Mouse (Mus musculus): Measurements from ENCODE around the gene Gnaq. TPM values are rescaled to one million over a fixed set of nuclear protein-coding genes. Genes with fewer than 3 reads are reported as not detected.

Gnaq gene
- polyA plus RNA-seq, 1 experiment from 2014 or later, result 15.7 TPM

- Histone ChIP-seq H3K4me2 (no peak overlapping the region), H3K9me3 (replicated peaks) (no peaks in the 10 kb centered on the region), H3K36me3 (no peaks in the 10 kb centered on the region; the same call in 1 of the 2 replicates), H3K4me3 (no peak overlapping the region), H3K9ac (no peak overlapping the region), H3K4me1 (replicated peaks) (peaks cover 6% of the 10 kb centered on the region; the same call in 1 of the 2 replicates), H3K27ac (no peak overlapping the region), H3K27me3 (no peaks in the 10 kb centered on the region)
- ATAC-seq (replicated peaks; ENCODE audit: insufficient number of reproducible peaks, insufficient read depth, low FRiP score, low read depth), result no peak
- WGBS, result 47% methylated on average over 8 of the region's 8 CpGs
These were observed 247.1 kb downstream of the Gnaq start for GRCm38 (mm10) chr19:16379687-16380086.

GRCm38 (mm10) chr19:16382392-16382791, 249.8 kb downstream of the Gnaq start:
- H3K9ac ChIP-seq, result no peak overlapping the region
- no peak overlapping the region for H3K4me3 ChIP-seq
- H3K36me3 ChIP-seq, result no peaks in the 10 kb centered on the region; the same call in 1 of the 2 replicates
- H3K4me1 ChIP-seq (replicated peaks), result peaks cover 4% of the 10 kb centered on the region; the same call in 1 of the 2 replicates
- no peaks in the 10 kb centered on the region for H3K9me3 ChIP-seq (replicated peaks)
- H3K27ac ChIP-seq, result no peak overlapping the region
- no peak for ATAC-seq (replicated peaks; ENCODE audit: insufficient number of reproducible peaks, insufficient read depth, low FRiP score, low read depth)
- H3K27me3 ChIP-seq, result no peaks in the 10 kb centered on the region
- no peak overlapping the region for H3K4me2 ChIP-seq
- 77% methylated on average over 2 of the region's 2 CpGs for WGBS

GRCm38 (mm10) chr19:16383127-16383526, 250.5 kb downstream of the Gnaq start:
- no peak overlapping the region for H3K4me2 ChIP-seq
- no peaks in the 10 kb centered on the region for H3K9me3 ChIP-seq (replicated peaks)
- H3K27ac ChIP-seq, result no peak overlapping the region
- no peak for ATAC-seq (replicated peaks; ENCODE audit: insufficient number of reproducible peaks, insufficient read depth, low FRiP score, low read depth)
- no peak overlapping the region for H3K9ac ChIP-seq
- no peaks in the 10 kb centered on the region for H3K27me3 ChIP-seq
- H3K4me3 ChIP-seq, result no peak overlapping the region
- no peaks in the 10 kb centered on the region; the same call in 1 of the 2 replicates for H3K36me3 ChIP-seq
- WGBS, result 78% methylated on average over 13 of the region's 13 CpGs
- H3K4me1 ChIP-seq (replicated peaks), result peaks cover 4% of the 10 kb centered on the region; the same call in 1 of the 2 replicates

GRCm38 (mm10) chr19:16384094-16384493, 251.5 kb downstream of the Gnaq start:
- Histone ChIP-seq H3K27ac (no peak overlapping the region), H3K27me3 (no peaks in the 10 kb centered on the region), H3K4me3 (no peak overlapping the region), H3K9me3 (replicated peaks) (no peaks in the 10 kb centered on the region), H3K9ac (no peak overlapping the region), H3K4me2 (no peak overlapping the region), H3K4me1 (replicated peaks) (peaks cover 8% of the 10 kb centered on the region; the same call in 1 of the 2 replicates), H3K36me3 (no peaks in the 10 kb centered on the region; the same call in 1 of the 2 replicates)
- WGBS, result 91% methylated on average over 6 of the region's 6 CpGs
- no peak for ATAC-seq (replicated peaks; ENCODE audit: insufficient number of reproducible peaks, insufficient read depth, low FRiP score, low read depth)

- H3K4me3 ChIP-seq, result no peak overlapping the region
- H3K9me3 ChIP-seq (replicated peaks), result no peaks in the 10 kb centered on the region
- H3K9ac ChIP-seq, result no peak overlapping the region
- no peaks in the 10 kb centered on the region; the same call in 1 of the 2 replicates for H3K36me3 ChIP-seq
- H3K27ac ChIP-seq, result no peak overlapping the region
- ATAC-seq (replicated peaks; ENCODE audit: insufficient number of reproducible peaks, insufficient read depth, low FRiP score, low read depth), result no peak
- no peaks in the 10 kb centered on the region for H3K27me3 ChIP-seq
- peaks cover 4% of the 10 kb centered on the region; the same call in 1 of the 2 replicates for H3K4me1 ChIP-seq (replicated peaks)
- H3K4me2 ChIP-seq, result no peak overlapping the region
- 69% methylated on average over 11 of the region's 11 CpGs for WGBS
These were observed 252.3 kb downstream of the Gnaq start for GRCm38 (mm10) chr19:16384957-16385356.

- Histone ChIP-seq H3K4me3 (no peak overlapping the region), H3K9ac (no peak overlapping the region), H3K9me3 (replicated peaks) (no peaks in the 10 kb centered on the region), H3K4me2 (no peak overlapping the region), H3K36me3 (no peaks in the 10 kb centered on the region; the same call in 1 of the 2 replicates), H3K4me1 (replicated peaks) (peaks cover 4% of the 10 kb centered on the region; the same call in 1 of the 2 replicates), H3K27ac (no peak overlapping the region), H3K27me3 (no peaks in the 10 kb centered on the region)
- no peak for ATAC-seq (replicated peaks; ENCODE audit: insufficient number of reproducible peaks, insufficient read depth, low FRiP score, low read depth)
- 48% methylated on average over 6 of the region's 6 CpGs for WGBS
These were observed 253.9 kb downstream of the Gnaq start for GRCm38 (mm10) chr19:16386514-16386913.

- Histone ChIP-seq H3K27me3 (no peaks in the 10 kb centered on the region), H3K27ac (no peak overlapping the region), H3K9me3 (replicated peaks) (no peaks in the 10 kb centered on the region), H3K9ac (no peak overlapping the region), H3K4me3 (no peak overlapping the region), H3K4me1 (replicated peaks) (peaks cover 4% of the 10 kb centered on the region; the same call in 1 of the 2 replicates), H3K4me2 (no peak overlapping the region), H3K36me3 (no peaks in the 10 kb centered on the region)
- 83% methylated on average over 6 of the region's 6 CpGs for WGBS
- ATAC-seq (replicated peaks; ENCODE audit: insufficient number of reproducible peaks, insufficient read depth, low FRiP score, low read depth), result no peak
These were observed 257.7 kb downstream of the Gnaq start for GRCm38 (mm10) chr19:16390192-16390795.

- H3K9me3 ChIP-seq (replicated peaks), result no peaks in the 10 kb centered on the region
- H3K4me1 ChIP-seq (replicated peaks), result no peaks in the 10 kb centered on the region
- WGBS, result 57% methylated on average over 5 of the region's 5 CpGs
- no peak for ATAC-seq (replicated peaks; ENCODE audit: insufficient number of reproducible peaks, insufficient read depth, low FRiP score, low read depth)
- no peak overlapping the region for H3K4me3 ChIP-seq
- H3K36me3 ChIP-seq, result no peaks in the 10 kb centered on the region
- H3K4me2 ChIP-seq, result no peak overlapping the region
- H3K27ac ChIP-seq, result no peak overlapping the region
- no peak overlapping the region for H3K9ac ChIP-seq
- no peaks in the 10 kb centered on the region for H3K27me3 ChIP-seq
These were observed 261.8 kb downstream of the Gnaq start for GRCm38 (mm10) chr19:16394381-16394780.

GRCm38 (mm10) chr19:16403101-16403500, 270.5 kb downstream of the Gnaq start:
- Histone ChIP-seq H3K9ac (no peak overlapping the region), H3K27ac (no peak overlapping the region), H3K36me3 (no peaks in the 10 kb centered on the region), H3K27me3 (no peaks in the 10 kb centered on the region), H3K4me2 (no peak overlapping the region), H3K9me3 (replicated peaks) (no peaks in the 10 kb centered on the region), H3K4me1 (replicated peaks) (no peaks in the 10 kb centered on the region), H3K4me3 (no peak overlapping the region)
- 82% methylated on average over 6 of the region's 6 CpGs for WGBS
- no peak for ATAC-seq (replicated peaks; ENCODE audit: insufficient number of reproducible peaks, insufficient read depth, low FRiP score, low read depth)

GRCm38 (mm10) chr19:16407727-16408126, 275.1 kb downstream of the Gnaq start:
- Histone ChIP-seq H3K4me3 (no peak overlapping the region), H3K4me1 (replicated peaks) (no peaks in the 10 kb centered on the region), H3K36me3 (no peaks in the 10 kb centered on the region), H3K9me3 (replicated peaks) (no peaks in the 10 kb centered on the region), H3K27me3 (no peaks in the 10 kb centered on the region), H3K9ac (no peak overlapping the region), H3K4me2 (no peak overlapping the region), H3K27ac (no peak overlapping the region)
- ATAC-seq (replicated peaks; ENCODE audit: insufficient number of reproducible peaks, insufficient read depth, low FRiP score, low read depth), result no peak
- 66% methylated on average over 1 of the region's 1 CpGs for whole genome bisulfite sequencing

- Histone ChIP-seq H3K27me3 (no peaks in the 10 kb centered on the region), H3K4me1 (replicated peaks) (no peaks in the 10 kb centered on the region), H3K27ac (no peak overlapping the region), H3K4me3 (no peak overlapping the region), H3K9me3 (replicated peaks) (no peaks in the 10 kb centered on the region), H3K9ac (no peak overlapping the region), H3K4me2 (no peak overlapping the region), H3K36me3 (no peaks in the 10 kb centered on the region)
- ATAC-seq (replicated peaks; ENCODE audit: insufficient number of reproducible peaks, insufficient read depth, low FRiP score, low read depth), result no peak
These were observed 278.7 kb downstream of the Gnaq start for GRCm38 (mm10) chr19:16411302-16411701.

- Histone ChIP-seq H3K4me2 (no peak overlapping the region), H3K27me3 (no peaks in the 10 kb centered on the region), H3K27ac (no peak overlapping the region), H3K9ac (no peak overlapping the region), H3K9me3 (replicated peaks) (no peaks in the 10 kb centered on the region), H3K36me3 (no peaks in the 10 kb centered on the region), H3K4me1 (replicated peaks) (no peaks in the 10 kb centered on the region), H3K4me3 (no peak overlapping the region)
- 72% methylated on average over 5 of the region's 5 CpGs for WGBS
- ATAC-seq (replicated peaks; ENCODE audit: insufficient number of reproducible peaks, insufficient read depth, low FRiP score, low read depth), result no peak
These were observed 285.5 kb downstream of the Gnaq start for GRCm38 (mm10) chr19:16418086-16418663.
